Mouse (Mus musculus): ENCODE measurements around the gene Gpr68. TPM values are rescaled to one million over a fixed set of nuclear protein-coding genes. Genes with fewer than 3 reads are reported as not detected.

The Gpr68 gene
- polyA plus RNA-seq, 1 experiment: 11.0 TPM

GRCm38 (mm10) chr12:100925644-100926619 lies 17.9 kb upstream of the Gpr68 start:
- no peaks in the 10 kb centered on the region for H3K4me1 ChIP-seq (ENCODE audit: control insufficient read depth, insufficient read depth, low read length)
- no peak overlapping the region for H3K4me3 ChIP-seq (ENCODE audit: insufficient read depth, low read length)
- no peak overlapping the region for H3K27ac ChIP-seq (ENCODE audit: insufficient read depth, low read length)
- peak; percentile 43; the same call in 1 of the 2 replicates for TF ChIP-seq CTCF (IDR thresholded peaks at IDR 0.05; ENCODE audit: extremely low read depth, insufficient read depth, low read length)
- no peak for TF ChIP-seq POLR2A (IDR thresholded peaks at IDR 0.05; ENCODE audit: extremely low read depth, insufficient read depth, low read length)

- no peak overlapping the region for H3K27ac ChIP-seq (ENCODE audit: insufficient read depth, low read length)
- TF ChIP-seq CTCF (IDR thresholded peaks at IDR 0.05; ENCODE audit: extremely low read depth, insufficient read depth, low read length) (no peak), POLR2A (IDR thresholded peaks at IDR 0.05; ENCODE audit: extremely low read depth, insufficient read depth, low read length) (no peak)
- H3K4me3 ChIP-seq (ENCODE audit: insufficient read depth, low read length): no peak overlapping the region
- no peaks in the 10 kb centered on the region for H3K4me1 ChIP-seq (ENCODE audit: control insufficient read depth, insufficient read depth, low read length)
Measured at GRCm38 (mm10) chr12:100924646-100925339, 16.8 kb upstream of the Gpr68 start.

GRCm38 (mm10) chr12:100910731-100911130 lies 2.7 kb upstream of the Gpr68 start:
- Histone ChIP-seq H3K27ac (ENCODE audit: insufficient read depth, low read length) (no peak overlapping the region), H3K4me3 (ENCODE audit: insufficient read depth, low read length) (no peak overlapping the region), H3K4me1 (ENCODE audit: control insufficient read depth, insufficient read depth, low read length) (peaks cover 9% of the 10 kb centered on the region)
- TF ChIP-seq CTCF (IDR thresholded peaks at IDR 0.05; ENCODE audit: extremely low read depth, insufficient read depth, low read length) (no peak), POLR2A (IDR thresholded peaks at IDR 0.05; ENCODE audit: extremely low read depth, insufficient read depth, low read length) (no peak)

- no peak for TF ChIP-seq POLR2A (IDR thresholded peaks at IDR 0.05; ENCODE audit: extremely low read depth, insufficient read depth, low read length)
- TF ChIP-seq CTCF (IDR thresholded peaks at IDR 0.05; ENCODE audit: extremely low read depth, insufficient read depth, low read length): no peak
- H3K27ac ChIP-seq (ENCODE audit: insufficient read depth, low read length): no peak overlapping the region
- peaks cover 9% of the 10 kb centered on the region for H3K4me1 ChIP-seq (ENCODE audit: control insufficient read depth, insufficient read depth, low read length)
- no peak overlapping the region for H3K4me3 ChIP-seq (ENCODE audit: insufficient read depth, low read length)
Measured at GRCm38 (mm10) chr12:100909765-100910164, 1.8 kb upstream of the Gpr68 start.

- H3K4me3 ChIP-seq (ENCODE audit: insufficient read depth, low read length): peak overlapping the region; percentile 53
- no peak overlapping the region for H3K27ac ChIP-seq (ENCODE audit: insufficient read depth, low read length)
- TF ChIP-seq POLR2A (IDR thresholded peaks at IDR 0.05; ENCODE audit: extremely low read depth, insufficient read depth, low read length) (no peak), CTCF (IDR thresholded peaks at IDR 0.05; ENCODE audit: extremely low read depth, insufficient read depth, low read length) (no peak)
- peaks cover 9% of the 10 kb centered on the region for H3K4me1 ChIP-seq (ENCODE audit: control insufficient read depth, insufficient read depth, low read length)
Measured at GRCm38 (mm10) chr12:100908298-100909034, 468 bp upstream of the Gpr68 start.

GRCm38 (mm10) chr12:100906861-100907260 lies 1.1 kb downstream of the Gpr68 start:
- Histone ChIP-seq H3K4me3 (ENCODE audit: insufficient read depth, low read length) (no peak overlapping the region), H3K27ac (ENCODE audit: insufficient read depth, low read length) (no peak overlapping the region), H3K4me1 (ENCODE audit: control insufficient read depth, insufficient read depth, low read length) (peaks cover 9% of the 10 kb centered on the region)
- TF ChIP-seq CTCF (IDR thresholded peaks at IDR 0.05; ENCODE audit: extremely low read depth, insufficient read depth, low read length): no peak
- TF ChIP-seq POLR2A (IDR thresholded peaks at IDR 0.05; ENCODE audit: extremely low read depth, insufficient read depth, low read length): no peak

GRCm38 (mm10) chr12:100903761-100904160 lies 4.2 kb downstream of the Gpr68 start:
- no peaks in the 10 kb centered on the region for H3K4me1 ChIP-seq (ENCODE audit: control insufficient read depth, insufficient read depth, low read length)
- no peak for TF ChIP-seq POLR2A (IDR thresholded peaks at IDR 0.05; ENCODE audit: extremely low read depth, insufficient read depth, low read length)
- TF ChIP-seq CTCF (IDR thresholded peaks at IDR 0.05; ENCODE audit: extremely low read depth, insufficient read depth, low read length): no peak
- no peak overlapping the region for H3K27ac ChIP-seq (ENCODE audit: insufficient read depth, low read length)
- H3K4me3 ChIP-seq (ENCODE audit: insufficient read depth, low read length): no peak overlapping the region

GRCm38 (mm10) chr12:100901386-100901785 lies 6.6 kb downstream of the Gpr68 start:
- H3K27ac ChIP-seq (ENCODE audit: insufficient read depth, low read length): no peak overlapping the region
- H3K4me3 ChIP-seq (ENCODE audit: insufficient read depth, low read length): no peak overlapping the region
- TF ChIP-seq CTCF (IDR thresholded peaks at IDR 0.05; ENCODE audit: extremely low read depth, insufficient read depth, low read length): no peak
- TF ChIP-seq POLR2A (IDR thresholded peaks at IDR 0.05; ENCODE audit: extremely low read depth, insufficient read depth, low read length): no peak
- H3K4me1 ChIP-seq (ENCODE audit: control insufficient read depth, insufficient read depth, low read length): no peaks in the 10 kb centered on the region

GRCm38 (mm10) chr12:100900901-100901300 lies 7.1 kb downstream of the Gpr68 start:
- no peak for TF ChIP-seq CTCF (IDR thresholded peaks at IDR 0.05; ENCODE audit: extremely low read depth, insufficient read depth, low read length)
- TF ChIP-seq POLR2A (IDR thresholded peaks at IDR 0.05; ENCODE audit: extremely low read depth, insufficient read depth, low read length): no peak
- H3K4me1 ChIP-seq (ENCODE audit: control insufficient read depth, insufficient read depth, low read length): no peaks in the 10 kb centered on the region
- no peak overlapping the region for H3K4me3 ChIP-seq (ENCODE audit: insufficient read depth, low read length)
- no peak overlapping the region for H3K27ac ChIP-seq (ENCODE audit: insufficient read depth, low read length)

Measured in cortical plate, adult 2 months (tissue).